Mouse (Mus musculus): ENCODE results near the gene Ltbp1. TPM values are rescaled to one million over a fixed set of nuclear protein-coding genes. Genes with fewer than 3 reads are reported as not detected.

Gene Ltbp1
- total and polyA plus RNA-seq, 3 experiments: 2.3 to 6.4 (median 2.5) TPM

DNA sequence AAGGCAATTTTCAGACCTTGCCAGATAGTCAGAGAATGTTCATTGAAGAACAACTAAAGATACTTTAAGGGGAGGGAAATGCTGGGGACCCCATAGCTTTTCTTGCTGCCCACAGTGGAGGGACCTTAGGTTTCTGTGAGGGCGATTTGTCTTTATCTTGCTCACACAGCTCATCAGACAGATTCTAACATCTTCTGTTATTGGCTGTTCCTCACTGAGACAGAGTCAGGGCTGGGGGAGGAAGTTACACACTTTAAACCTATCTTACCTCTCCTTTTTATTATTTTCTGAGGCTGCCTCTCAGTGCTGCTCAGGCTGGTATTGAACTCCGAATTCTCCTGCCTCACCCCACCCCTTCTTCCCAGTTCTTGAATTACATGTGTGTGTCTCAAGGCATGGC is 5.3 kb upstream of the Ltbp1 start:
- Histone ChIP-seq H3K9me3 (replicated peaks; ENCODE audit: low read length) (no peaks in the 10 kb centered on the region), H3K4me2 (ENCODE audit: insufficient read depth, low read depth, poor library complexity, severe bottlenecking) (no peak overlapping the region), H3K9ac (ENCODE audit: insufficient read depth, low read depth) (no peak overlapping the region), H3K4me1 (ENCODE audit: control insufficient read depth in 1 of 2, insufficient read depth in 2 of 2) (peaks cover 0 to 5% of the 10 kb centered on the region in 2 experiments; a peak in 2 of 4 replicates), H3K27ac (ENCODE audit: insufficient read depth, low read depth) (no peak overlapping the region), H3K79me2 (replicated peaks; ENCODE audit: control insufficient read depth, extremely low read depth, insufficient read depth, poor library complexity, severe bottlenecking) (no peaks in the 10 kb centered on the region), H3K4me3 (replicated peaks in 1 of 3; ENCODE audit: low read depth in 2 of 3, low read length in 2 of 3, poor library complexity in 1 of 3) (no peak overlapping the region), H3K27me3 (replicated peaks) (no peaks in the 10 kb centered on the region), H3K36me3 (replicated peaks in 1 of 2; ENCODE audit: control insufficient read depth in 1 of 2, insufficient read depth in 1 of 2, low read length in 1 of 2) (no peaks in the 10 kb centered on the region)
- in situ Hi-C loops (cut with MboI; ENCODE audit: low pct_ligation_motif_present, low pct_unique_long_range_greater_than_20kb, low sequenced_read_pairs) (loop anchor here (10.0 kb wide), 1 partner anchor 175 kb away; no protein-coding TSS in a partner anchor), dilution Hi-C loops (cut with MboI; ENCODE audit: extremely low pct_ligation_motif_present, extremely low pct_unique_long_range_greater_than_20kb, low sequenced_read_pairs) (no loop called here)
- no peak for DNase-seq (ENCODE audit: extremely low read depth)
- TF ChIP-seq SIN3A (IDR thresholded peaks at IDR 0.05; ENCODE audit: low read length): no peak
- no peak for TF ChIP-seq USF1 (IDR thresholded peaks at IDR 0.05; ENCODE audit: low read depth, low read length)
- TF ChIP-seq KAT2A (IDR thresholded peaks at IDR 0.05; ENCODE audit: insufficient replicate concordance, low read length): no peak
- TF ChIP-seq ZNF384 (IDR thresholded peaks at IDR 0.05; ENCODE audit: low read depth, low read length): no peak
- TF ChIP-seq POLR2AphosphoS2 (IDR thresholded peaks at IDR 0.05; ENCODE audit: low read depth, low read length): no peak
- no peak for TF ChIP-seq CHD2 (IDR thresholded peaks at IDR 0.05; ENCODE audit: low read length)
- no peak for TF ChIP-seq CTCF (conservative IDR thresholded peaks at IDR 0.05 in 1 of 2, IDR thresholded peaks at IDR 0.05 in 1 of 2; ENCODE audit: low read depth in 2 of 2, low read length in 2 of 2)
- TF ChIP-seq GABPA (IDR thresholded peaks at IDR 0.05; ENCODE audit: insufficient replicate concordance, low read depth, low read length): no peak
- TF ChIP-seq ZKSCAN1 (IDR thresholded peaks at IDR 0.05; ENCODE audit: borderline replicate concordance, low read depth, low read length): no peak
- TF ChIP-seq ZMIZ1 (IDR thresholded peaks at IDR 0.05; ENCODE audit: low read depth, low read length): no peak
- TF ChIP-seq BHLHE40 (IDR thresholded peaks at IDR 0.05; ENCODE audit: low read depth, low read length): no peak
- TF ChIP-seq MYC (IDR thresholded peaks at IDR 0.05; ENCODE audit: low read depth, low read length): no peak
- no peak for TF ChIP-seq IRF4 (IDR thresholded peaks at IDR 0.05; ENCODE audit: low read depth, low read length)
- TF ChIP-seq JUN (IDR thresholded peaks at IDR 0.05; ENCODE audit: insufficient read depth, low read depth, low read length): no peak
- no peak for TF ChIP-seq TBP (conservative IDR thresholded peaks at IDR 0.05; ENCODE audit: low read depth, low read length)
- no peak for TF ChIP-seq JUND (conservative IDR thresholded peaks at IDR 0.05; ENCODE audit: low read depth, low read length)

GRCm38 (mm10) chr17:75004820-75005219 is 548 bp upstream of the Ltbp1 start:
- TF ChIP-seq MAZ (IDR thresholded peaks at IDR 0.05; ENCODE audit: low read depth, low read length) (peak; percentile 50; the same call in 1 of the 2 replicates), CTCF (conservative IDR thresholded peaks at IDR 0.05 in 1 of 2, IDR thresholded peaks at IDR 0.05 in 1 of 2; ENCODE audit: low read depth in 2 of 2, low read length in 2 of 2) (peak in 1 of 2 experiments; percentile 83; a peak in 3 of 4 replicates), E2F4 (IDR thresholded peaks at IDR 0.05; ENCODE audit: insufficient replicate concordance, low read depth, low read length) (no peak), RAD21 (IDR thresholded peaks at IDR 0.05; ENCODE audit: low read depth, low read length) (peak; percentile 78), SMC3 (IDR thresholded peaks at IDR 0.05; ENCODE audit: low read depth, low read length) (peak; percentile 87), ZC3H11A (IDR thresholded peaks at IDR 0.05; ENCODE audit: low read depth, low read length) (peak; percentile 35; the same call in 1 of the 2 replicates)
- H3K27ac ChIP-seq (ENCODE audit: insufficient read depth, low read depth): no peak overlapping the region
- dilution Hi-C loops (cut with MboI; ENCODE audit: extremely low pct_ligation_motif_present, extremely low pct_unique_long_range_greater_than_20kb, low sequenced_read_pairs): no loop called here
- H3K4me3 ChIP-seq (replicated peaks in 1 of 3; ENCODE audit: low read depth in 2 of 3, low read length in 2 of 3, poor library complexity in 1 of 3): peak overlapping the region; percentile 28 to 70 (median 57)
- peak; percentile 60 for DNase-seq (ENCODE audit: extremely low read depth)
- in situ Hi-C loops (cut with MboI; ENCODE audit: low pct_ligation_motif_present, low pct_unique_long_range_greater_than_20kb, low sequenced_read_pairs): loop anchor here (10.0 kb wide), 1 partner anchor 180 kb away; no protein-coding TSS in a partner anchor
- H3K36me3 ChIP-seq (replicated peaks in 1 of 2; ENCODE audit: control insufficient read depth in 1 of 2, insufficient read depth in 1 of 2, low read length in 1 of 2): no peaks in the 10 kb centered on the region
- no peaks in the 10 kb centered on the region for H3K9me3 ChIP-seq (replicated peaks; ENCODE audit: low read length)
- H3K4me2 ChIP-seq (ENCODE audit: insufficient read depth, low read depth, poor library complexity, severe bottlenecking): peak overlapping the region; percentile 86
- peaks cover 2% of the 10 kb centered on the region for H3K27me3 ChIP-seq (replicated peaks)
- 0 out of 2 replicates have a peak overlapping the region, but pooled peaks have one; percentile 34 for H3K9ac ChIP-seq (ENCODE audit: insufficient read depth, low read depth)
- no peaks in the 10 kb centered on the region for H3K79me2 ChIP-seq (replicated peaks; ENCODE audit: control insufficient read depth, extremely low read depth, insufficient read depth, poor library complexity, severe bottlenecking)
- H3K4me1 ChIP-seq (ENCODE audit: control insufficient read depth in 1 of 2, insufficient read depth in 2 of 2): peaks cover 0 to 5% of the 10 kb centered on the region in 2 experiments; a peak in 2 of 4 replicates

All from CH12.LX (cell line).